Mouse (Mus musculus): ENCODE results near the gene Tepsin. TPM values are rescaled to one million over a fixed set of nuclear protein-coding genes. Genes with fewer than 3 reads are reported as not detected.

Tepsin gene
- polyA plus RNA-seq, 1 experiment from 2014 or later = 21.3 TPM

Small RNAs within 50 kb of the gene (microRNA-seq; reads per million reads assigned to microRNA genes)
- not detected for gene Gm25948

Other genes starting within 250 kb of the Tepsin start
- 109 and 115 TPM in 2 replicates for gene Chmp6, start 185.3 kb downstream of the Tepsin start, polyA plus RNA-seq (2015; fragmentation: Nextera tagmentation; extraction: Ambion mirVana)
- 14.7 and 15.7 TPM in 2 replicates for gene Baiap2, start 156.0 kb downstream of the Tepsin start, polyA plus RNA-seq (2015; fragmentation: Nextera tagmentation; extraction: Ambion mirVana)
- 42.3 and 46.5 TPM in 2 replicates for gene Aatk, start 51.6 kb downstream of the Tepsin start, polyA plus RNA-seq (2015; fragmentation: Nextera tagmentation; extraction: Ambion mirVana)
- 29.5 and 30.4 TPM in 2 replicates for gene Cep131, start 11.9 kb downstream of the Tepsin start, polyA plus RNA-seq (2015; fragmentation: Nextera tagmentation; extraction: Ambion mirVana)
- gene Ndufaf8, start 197 bp upstream of the Tepsin start, polyA plus RNA-seq (2015; fragmentation: Nextera tagmentation; extraction: Ambion mirVana) = 41.4 and 46.8 TPM in 2 replicates
- 118 TPM in 2 replicates for gene Slc38a10, start 52.6 kb upstream of the Tepsin start, polyA plus RNA-seq (2015; fragmentation: Nextera tagmentation; extraction: Ambion mirVana)
- 9.7 and 13.7 TPM in 2 replicates for gene Bahcc1, start 134.2 kb upstream of the Tepsin start, polyA plus RNA-seq (2015; fragmentation: Nextera tagmentation; extraction: Ambion mirVana)
- gene Actg1, start 249.8 kb upstream of the Tepsin start, polyA plus RNA-seq (2015; fragmentation: Nextera tagmentation; extraction: Ambion mirVana) = 4,277 and 4,299 TPM in 2 replicates